Mouse (Mus musculus) CH12.LX (cell line): ENCODE results near the gene Cer1.

Experiments
- CTCF ChIP-seq, 2 experiments: IDR thresholded peaks in 1 of 2; conservative IDR thresholded peaks in 1 of 2; 2 replicates each; pipeline ENCODE4 v1.5.1; 2011 to 2012; ENCODE audit warnings: low read depth in 2 of 2, low read length in 2 of 2, improper control_type of control experiment in 1 of 2, inconsistent platforms in 1 of 2, mild to moderate bottlenecking in 1 of 2, moderate library complexity in 1 of 2
- ETS1 ChIP-seq: conservative IDR thresholded peaks from 2 replicates; pipeline ENCODE4 v1.6.1; 2012; ENCODE audit warnings: low read depth, mild to moderate bottlenecking, inconsistent platforms, low read length, improper control_type of control experiment, moderate library complexity
- SIN3A ChIP-seq: IDR thresholded peaks from 2 replicates; pipeline ENCODE4 v1.6.1; 2012; ENCODE audit warnings: low read length, improper control_type of control experiment, inconsistent platforms

GRCm38 (mm10) chr4:82861451-82861850 is 23.5 kb downstream of the Cer1 start:
- TF ChIP-seq ETS1 (no peak), SIN3A (no peak), CTCF (conservative IDR thresholded peaks at IDR 0.05 in 1 of 2, IDR thresholded peaks at IDR 0.05 in 1 of 2; ENCODE audit: low read depth in 2 of 2, low read length in 2 of 2) (no peak)
